Mouse (Mus musculus): ENCODE measurements at regions not wholly inside any gene's neighbourhood (a gene's known extent, or its start where the extent isn't known, plus 50 kb on each side); places are given as distances from the start of the nearest gene placed in this dataset.

DNA sequence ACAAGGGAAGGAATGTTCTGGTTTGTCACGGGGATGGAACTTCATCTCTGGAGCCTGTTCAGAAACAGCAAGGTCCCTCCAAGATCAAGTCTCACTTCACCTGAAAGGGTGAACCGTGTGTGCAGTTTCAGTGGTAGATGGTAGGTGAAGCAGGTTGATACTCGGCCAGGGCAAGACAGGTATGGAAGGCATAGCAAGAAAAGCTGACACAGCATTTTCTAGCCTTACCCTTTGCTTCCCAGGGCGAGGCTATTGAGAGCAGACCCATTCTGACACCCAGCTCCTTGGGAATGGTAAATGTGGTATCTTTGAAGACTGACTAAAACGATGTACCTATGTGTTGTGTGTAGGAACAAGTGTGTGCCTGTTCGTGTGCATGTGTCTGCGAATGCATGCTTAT, 724.9 kb upstream of the 3110018I06Rik start:
- no peak for ATAC-seq (ENCODE audit: low read depth)
- H3K9me3 ChIP-seq (replicated peaks; ENCODE audit: control insufficient read depth, low read length): no peaks in the 10 kb centered on the region
- no peaks in the 10 kb centered on the region for H3K4me1 ChIP-seq (ENCODE audit: control insufficient read depth, low read depth, low read length)
- WGBS (ENCODE audit: insufficient replicate concordance): 55% methylated on average over 7 of the region's 7 CpGs
- H3K27ac ChIP-seq (ENCODE audit: low read length): no peak overlapping the region
- H3K4me2 ChIP-seq (ENCODE audit: low read depth, low read length): no peak overlapping the region
- no peak overlapping the region for H3K4me3 ChIP-seq (ENCODE audit: low read depth, low read length)
- H3K27me3 ChIP-seq (ENCODE audit: control insufficient read depth, insufficient read depth, low read depth, low read length): no peaks in the 10 kb centered on the region
- no peak overlapping the region for H3K9ac ChIP-seq (ENCODE audit: low read depth, low read length)
- H3K36me3 ChIP-seq (ENCODE audit: control insufficient read depth, insufficient read depth): no peaks in the 10 kb centered on the region

DNA sequence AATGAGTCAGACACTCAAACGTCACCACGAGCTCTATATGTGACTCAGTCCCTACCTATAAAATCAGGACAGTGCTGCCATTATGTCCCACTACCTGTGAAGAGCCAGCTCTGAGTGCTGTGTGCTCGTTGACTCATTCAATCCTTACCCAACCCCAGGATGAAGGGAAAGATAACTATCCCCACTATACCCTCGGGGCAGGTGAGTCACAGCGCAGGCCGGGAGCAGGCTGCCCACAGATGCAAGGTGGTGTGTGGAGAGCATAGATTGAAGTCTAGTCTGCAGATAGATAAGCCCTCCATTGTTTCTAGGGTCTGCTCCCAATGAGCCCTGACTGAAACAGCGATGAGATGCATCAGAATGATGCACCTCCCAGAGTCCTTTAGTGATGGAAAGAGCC, 723.9 kb upstream of the 3110018I06Rik start:
- WGBS (ENCODE audit: insufficient replicate concordance): 55% methylated on average over 7 of the region's 7 CpGs
- no peak for ATAC-seq (ENCODE audit: low read depth)

DNA sequence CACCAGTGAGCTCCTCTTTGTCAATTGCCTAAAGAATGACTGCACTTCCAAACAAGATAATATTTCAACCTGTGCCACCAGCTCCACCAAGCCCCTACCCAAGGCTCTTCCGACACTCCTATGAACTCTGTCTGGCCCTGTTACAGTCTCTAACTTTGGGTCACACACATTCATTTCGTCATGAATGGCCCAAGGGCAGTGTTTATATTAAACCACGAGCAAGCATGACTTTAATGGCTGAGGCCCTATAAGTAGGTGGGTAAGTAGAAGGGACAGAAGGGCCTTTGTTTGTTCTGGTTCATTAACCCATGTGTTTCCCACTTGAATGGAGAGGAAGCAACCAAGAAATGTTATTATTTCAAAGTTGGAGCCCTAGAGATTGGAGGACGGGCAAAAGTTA, 714.9 kb upstream of the 3110018I06Rik start:
- 48% methylated on average over 4 of the region's 4 CpGs for WGBS (ENCODE audit: insufficient replicate concordance)
- no peaks in the 10 kb centered on the region; the same call in 1 of the 2 replicates for H3K9me3 ChIP-seq (replicated peaks; ENCODE audit: control insufficient read depth, low read length)
- H3K9ac ChIP-seq (ENCODE audit: low read depth, low read length): no peak overlapping the region
- no peaks in the 10 kb centered on the region for H3K4me1 ChIP-seq (ENCODE audit: control insufficient read depth, low read depth, low read length)
- H3K36me3 ChIP-seq (ENCODE audit: control insufficient read depth, insufficient read depth): no peaks in the 10 kb centered on the region
- H3K27ac ChIP-seq (ENCODE audit: low read length): no peak overlapping the region
- H3K27me3 ChIP-seq (ENCODE audit: control insufficient read depth, insufficient read depth, low read depth, low read length): no peaks in the 10 kb centered on the region
- no peak for ATAC-seq (ENCODE audit: low read depth)
- no peak overlapping the region for H3K4me3 ChIP-seq (ENCODE audit: low read depth, low read length)
- no peak overlapping the region for H3K4me2 ChIP-seq (ENCODE audit: low read depth, low read length)

More for the DNA sequence above, 723.9 kb upstream of the 3110018I06Rik start:
- Histone ChIP-seq H3K9ac (ENCODE audit: low read depth, low read length) (no peak overlapping the region), H3K27ac (ENCODE audit: low read length) (no peak overlapping the region), H3K27me3 (ENCODE audit: control insufficient read depth, insufficient read depth, low read depth, low read length) (no peaks in the 10 kb centered on the region), H3K4me2 (ENCODE audit: low read depth, low read length) (no peak overlapping the region), H3K4me3 (ENCODE audit: low read depth, low read length) (no peak overlapping the region), H3K36me3 (ENCODE audit: control insufficient read depth, insufficient read depth) (no peaks in the 10 kb centered on the region), H3K4me1 (ENCODE audit: control insufficient read depth, low read depth, low read length) (no peaks in the 10 kb centered on the region), H3K9me3 (replicated peaks; ENCODE audit: control insufficient read depth, low read length) (no peaks in the 10 kb centered on the region)

DNA sequence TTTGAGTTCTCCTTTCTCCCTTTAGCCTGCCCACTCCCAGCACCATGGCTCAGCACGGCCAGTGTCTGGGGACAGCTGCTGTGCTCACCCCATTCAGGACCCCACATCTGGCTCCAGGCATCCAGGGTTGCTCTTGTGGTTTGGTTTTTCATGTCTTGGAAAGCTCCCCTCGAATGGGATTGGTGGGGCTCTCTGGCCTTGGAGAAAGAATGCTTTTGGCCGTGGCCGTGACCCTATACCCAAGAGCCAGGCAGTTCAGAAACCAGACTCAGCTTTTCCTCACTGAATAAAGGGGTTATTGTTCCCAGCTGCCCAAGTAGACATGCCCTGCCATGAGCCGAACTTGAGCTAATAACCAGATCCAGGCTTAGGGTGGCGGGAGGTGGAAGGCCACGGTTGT, 691.8 kb upstream of the 3110018I06Rik start:
- H3K4me2 ChIP-seq (ENCODE audit: low read depth, low read length): no peak overlapping the region
- H3K4me1 ChIP-seq (ENCODE audit: control insufficient read depth, low read depth, low read length): no peaks in the 10 kb centered on the region
- H3K27me3 ChIP-seq (ENCODE audit: control insufficient read depth, insufficient read depth, low read depth, low read length): no peaks in the 10 kb centered on the region
- no peak overlapping the region for H3K4me3 ChIP-seq (ENCODE audit: low read depth, low read length)
- no peaks in the 10 kb centered on the region for H3K36me3 ChIP-seq (ENCODE audit: control insufficient read depth, insufficient read depth)
- no peak for ATAC-seq (ENCODE audit: low read depth)
- WGBS (ENCODE audit: insufficient replicate concordance): 81% methylated on average over 7 of the region's 7 CpGs
- peaks cover 2% of the 10 kb centered on the region; the same call in 1 of the 2 replicates for H3K9me3 ChIP-seq (replicated peaks; ENCODE audit: control insufficient read depth, low read length)
- H3K27ac ChIP-seq (ENCODE audit: low read length): no peak overlapping the region
- no peak overlapping the region for H3K9ac ChIP-seq (ENCODE audit: low read depth, low read length)

DNA sequence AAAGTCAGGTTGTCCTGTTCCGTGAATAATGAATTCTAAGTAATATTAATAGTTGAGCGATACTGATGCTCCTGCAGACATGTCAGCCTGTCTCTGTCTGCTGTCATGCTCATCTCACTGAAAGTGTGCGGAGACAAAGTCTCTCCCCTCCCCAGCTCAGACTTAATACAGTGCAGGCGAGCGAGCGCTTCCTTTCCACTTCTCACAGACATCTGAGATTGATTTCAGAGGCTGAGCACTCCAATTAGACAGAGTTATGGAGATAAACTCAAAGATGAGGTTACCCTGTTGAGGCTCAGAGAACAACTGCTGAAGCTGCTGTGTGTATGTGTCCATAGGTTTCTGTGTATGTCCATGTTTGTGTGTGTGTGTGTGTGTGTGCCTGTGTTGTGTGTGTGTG, 668.7 kb upstream of the 3110018I06Rik start:
- Histone ChIP-seq H3K4me3 (ENCODE audit: low read depth, low read length) (no peak overlapping the region), H3K9ac (ENCODE audit: low read depth, low read length) (no peak overlapping the region), H3K27ac (ENCODE audit: low read length) (no peak overlapping the region), H3K27me3 (ENCODE audit: control insufficient read depth, insufficient read depth, low read depth, low read length) (no peaks in the 10 kb centered on the region), H3K4me2 (ENCODE audit: low read depth, low read length) (no peak overlapping the region), H3K36me3 (ENCODE audit: control insufficient read depth, insufficient read depth) (no peaks in the 10 kb centered on the region), H3K4me1 (ENCODE audit: control insufficient read depth, low read depth, low read length) (no peaks in the 10 kb centered on the region), H3K9me3 (replicated peaks; ENCODE audit: control insufficient read depth, low read length) (no peaks in the 10 kb centered on the region)
- no peak for ATAC-seq (ENCODE audit: low read depth)
- 61% methylated on average over 6 of the region's 6 CpGs for WGBS (ENCODE audit: insufficient replicate concordance)

DNA sequence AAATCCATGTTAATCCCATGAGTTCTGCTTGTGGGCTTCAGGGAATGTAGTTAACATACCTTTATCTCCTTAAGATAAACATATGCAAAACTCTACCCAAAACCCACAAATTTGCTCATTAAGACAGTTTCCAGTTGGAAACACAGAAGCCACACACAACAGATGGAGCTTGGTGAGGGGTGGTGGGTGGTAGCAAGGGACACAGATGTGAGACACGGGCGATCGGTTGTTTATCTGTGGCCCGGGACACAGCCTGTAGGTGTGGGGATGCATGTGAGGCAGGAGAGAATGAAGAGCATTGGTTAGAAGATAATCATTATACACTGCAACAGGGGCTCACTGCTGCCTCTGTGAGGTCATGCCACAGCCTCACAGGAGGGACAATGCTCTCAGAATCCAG, 666.1 kb upstream of the 3110018I06Rik start:
- Histone ChIP-seq H3K27me3 (ENCODE audit: control insufficient read depth, insufficient read depth, low read depth, low read length) (no peaks in the 10 kb centered on the region), H3K4me1 (ENCODE audit: control insufficient read depth, low read depth, low read length) (no peaks in the 10 kb centered on the region), H3K4me3 (ENCODE audit: low read depth, low read length) (no peak overlapping the region), H3K4me2 (ENCODE audit: low read depth, low read length) (no peak overlapping the region), H3K27ac (ENCODE audit: low read length) (no peak overlapping the region), H3K9ac (ENCODE audit: low read depth, low read length) (no peak overlapping the region), H3K9me3 (replicated peaks; ENCODE audit: control insufficient read depth, low read length) (no peaks in the 10 kb centered on the region), H3K36me3 (ENCODE audit: control insufficient read depth, insufficient read depth) (no peaks in the 10 kb centered on the region)
- no peak for ATAC-seq (ENCODE audit: low read depth)
- WGBS (ENCODE audit: insufficient replicate concordance): 81% methylated on average over 4 of the region's 4 CpGs

DNA sequence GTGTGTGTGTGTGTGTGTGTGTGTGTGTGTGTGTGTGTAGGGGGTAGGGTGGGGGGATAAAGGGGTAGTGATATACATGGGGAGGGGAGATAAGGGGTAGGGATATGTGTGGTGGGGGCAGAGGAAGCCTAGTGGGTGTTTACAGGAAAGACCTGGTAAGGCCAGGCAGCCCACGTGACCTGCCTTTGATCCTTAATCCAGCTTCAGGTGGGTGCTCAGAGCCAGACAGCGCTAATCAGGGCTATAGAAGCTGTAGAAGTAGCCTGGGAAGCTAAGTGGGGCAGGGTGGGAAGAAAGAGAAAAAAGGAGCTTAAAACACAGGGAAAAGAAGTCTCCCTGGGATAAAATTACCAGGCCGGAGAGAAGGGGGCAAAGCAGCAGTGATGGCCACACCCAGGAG, 659.9 kb upstream of the 3110018I06Rik start:
- Histone ChIP-seq H3K36me3 (ENCODE audit: control insufficient read depth, insufficient read depth) (no peaks in the 10 kb centered on the region), H3K4me2 (ENCODE audit: low read depth, low read length) (no peak overlapping the region), H3K4me3 (ENCODE audit: low read depth, low read length) (no peak overlapping the region), H3K27ac (ENCODE audit: low read length) (no peak overlapping the region), H3K9me3 (replicated peaks; ENCODE audit: control insufficient read depth, low read length) (no peaks in the 10 kb centered on the region; the same call in 1 of the 2 replicates), H3K27me3 (ENCODE audit: control insufficient read depth, insufficient read depth, low read depth, low read length) (no peaks in the 10 kb centered on the region), H3K9ac (ENCODE audit: low read depth, low read length) (no peak overlapping the region), H3K4me1 (ENCODE audit: control insufficient read depth, low read depth, low read length) (no peaks in the 10 kb centered on the region)
- WGBS (ENCODE audit: insufficient replicate concordance): 15% methylated on average over 3 of the region's 3 CpGs
- no peak for ATAC-seq (ENCODE audit: low read depth)

DNA sequence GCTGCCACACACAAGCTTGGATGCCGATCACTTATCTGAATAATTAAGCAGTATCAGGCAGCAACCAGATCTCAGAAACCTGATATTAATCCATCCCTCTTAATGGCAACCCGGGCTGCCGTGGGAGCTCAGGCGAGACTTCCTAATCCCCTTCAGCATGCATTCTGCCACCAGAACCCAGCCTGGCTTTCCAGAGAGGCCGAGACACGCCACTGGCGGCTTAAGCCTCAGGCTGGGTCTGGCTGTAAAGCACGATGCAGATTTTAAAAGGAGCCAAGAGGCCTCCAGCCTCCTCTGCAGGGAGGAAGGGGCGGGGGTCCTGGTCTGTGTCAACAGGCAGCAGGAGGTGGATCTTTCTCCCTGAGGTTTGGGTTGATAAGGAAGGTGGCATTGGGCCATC, 659.1 kb upstream of the 3110018I06Rik start:
- Histone ChIP-seq H3K27ac (ENCODE audit: low read length) (no peak overlapping the region), H3K4me2 (ENCODE audit: low read depth, low read length) (no peak overlapping the region), H3K36me3 (ENCODE audit: control insufficient read depth, insufficient read depth) (no peaks in the 10 kb centered on the region), H3K4me1 (ENCODE audit: control insufficient read depth, low read depth, low read length) (no peaks in the 10 kb centered on the region), H3K9me3 (replicated peaks; ENCODE audit: control insufficient read depth, low read length) (no peaks in the 10 kb centered on the region; the same call in 1 of the 2 replicates), H3K4me3 (ENCODE audit: low read depth, low read length) (no peak overlapping the region), H3K27me3 (ENCODE audit: control insufficient read depth, insufficient read depth, low read depth, low read length) (no peaks in the 10 kb centered on the region), H3K9ac (ENCODE audit: low read depth, low read length) (no peak overlapping the region)
- WGBS (ENCODE audit: insufficient replicate concordance): 33% methylated on average over 9 of the region's 9 CpGs
- no peak for ATAC-seq (ENCODE audit: low read depth)

DNA sequence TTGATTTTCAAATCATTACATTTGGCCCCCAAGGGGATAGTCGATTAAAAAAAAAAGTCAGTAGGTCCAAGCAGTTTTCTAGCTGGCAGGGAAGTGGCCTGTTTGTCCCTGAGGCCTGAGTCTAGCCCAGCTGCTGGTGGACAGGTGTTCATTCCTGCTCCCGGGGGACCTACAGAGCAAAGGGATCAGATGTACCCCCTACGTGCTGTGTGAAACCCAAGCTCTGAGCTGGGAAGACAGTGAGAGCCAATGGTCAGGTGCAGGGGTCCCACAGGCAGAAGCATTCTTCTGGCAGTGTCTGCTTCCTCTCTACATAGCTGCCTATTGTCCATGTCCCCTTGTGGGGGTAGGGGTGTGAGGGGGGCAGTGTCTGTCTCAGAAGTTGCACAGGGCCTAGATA, 653.2 kb upstream of the 3110018I06Rik start:
- Histone ChIP-seq H3K27me3 (ENCODE audit: control insufficient read depth, insufficient read depth, low read depth, low read length) (no peaks in the 10 kb centered on the region), H3K9me3 (replicated peaks; ENCODE audit: control insufficient read depth, low read length) (no peaks in the 10 kb centered on the region; the same call in 1 of the 2 replicates), H3K4me1 (ENCODE audit: control insufficient read depth, low read depth, low read length) (no peaks in the 10 kb centered on the region), H3K27ac (ENCODE audit: low read length) (no peak overlapping the region), H3K4me3 (ENCODE audit: low read depth, low read length) (no peak overlapping the region), H3K9ac (ENCODE audit: low read depth, low read length) (no peak overlapping the region), H3K36me3 (ENCODE audit: control insufficient read depth, insufficient read depth) (no peaks in the 10 kb centered on the region), H3K4me2 (ENCODE audit: low read depth, low read length) (no peak overlapping the region)
- WGBS (ENCODE audit: insufficient replicate concordance): 48% methylated on average over 3 of the region's 3 CpGs
- ATAC-seq (ENCODE audit: low read depth): no peak

DNA sequence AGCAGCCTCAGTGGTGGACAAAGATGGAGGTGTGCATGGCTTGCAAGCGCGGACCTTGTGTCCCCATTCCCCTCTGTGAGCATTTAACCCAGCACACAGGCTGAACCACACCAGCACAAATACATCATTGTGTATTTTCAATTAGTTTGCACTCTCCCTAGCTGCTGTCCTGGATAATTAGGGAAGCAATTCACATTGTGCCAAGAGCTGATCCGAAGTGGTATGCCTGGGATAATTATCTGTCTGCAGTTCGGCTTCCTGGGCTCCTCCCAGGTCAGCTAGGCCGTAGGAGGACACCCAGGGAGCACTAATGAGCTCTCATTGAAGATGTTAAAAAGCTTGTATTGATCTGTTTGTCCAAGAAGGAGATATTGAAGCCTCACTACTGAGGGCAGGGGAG, 648.8 kb upstream of the 3110018I06Rik start:
- no peaks in the 10 kb centered on the region for H3K36me3 ChIP-seq (ENCODE audit: control insufficient read depth, insufficient read depth)
- H3K27ac ChIP-seq (ENCODE audit: low read length): no peak overlapping the region
- no peak for ATAC-seq (ENCODE audit: low read depth)
- H3K27me3 ChIP-seq (ENCODE audit: control insufficient read depth, insufficient read depth, low read depth, low read length): no peaks in the 10 kb centered on the region
- no peaks in the 10 kb centered on the region for H3K9me3 ChIP-seq (replicated peaks; ENCODE audit: control insufficient read depth, low read length)
- H3K4me3 ChIP-seq (ENCODE audit: low read depth, low read length): no peak overlapping the region
- H3K4me2 ChIP-seq (ENCODE audit: low read depth, low read length): no peak overlapping the region
- H3K9ac ChIP-seq (ENCODE audit: low read depth, low read length): no peak overlapping the region
- no peaks in the 10 kb centered on the region for H3K4me1 ChIP-seq (ENCODE audit: control insufficient read depth, low read depth, low read length)
- 47% methylated on average over 5 of the region's 5 CpGs for WGBS (ENCODE audit: insufficient replicate concordance)

Data from liver, embryonic 16.5 days (tissue).